Mouse (Mus musculus) lung, postnatal 4 days (tissue): ENCODE data around the gene 4930572O03Rik.
"Not testable (repeated sequence)": the region's sequence is repeated elsewhere in the genome, so short reads cannot be mapped to it uniquely, and the experiment has no call there.

Experiments
- DNase-seq, 2 experiments: peaks; one replicate each; pipeline ENCODE4 v3.0.0; 2021

Gene 4930572O03Rik

GRCm38 (mm10) chr5:15656959-15657358, at the start of gene 4930572O03Rik:
TSS of gene 4930572O03Rik (minus strand) at chr5:15657059.
- DNase-seq: not testable (repeated sequence)

- DNase-seq: not testable (repeated sequence)
These were observed 46.0 kb upstream of the 4930572O03Rik start for GRCm38 (mm10) chr5:15702891-15703290.

- DNase-seq: not testable (repeated sequence)
These were observed 40.9 kb upstream of the 4930572O03Rik start for GRCm38 (mm10) chr5:15697719-15698118.

- DNase-seq: not testable (repeated sequence)
These were observed 35.0 kb upstream of the 4930572O03Rik start for GRCm38 (mm10) chr5:15691849-15692248.

GRCm38 (mm10) chr5:15690822-15691221, 34.0 kb upstream of the 4930572O03Rik start:
- not testable (repeated sequence) for DNase-seq

GRCm38 (mm10) chr5:15689659-15690213, 32.9 kb upstream of the 4930572O03Rik start:
- DNase-seq: not testable (repeated sequence)

- not testable (repeated sequence) for DNase-seq
These were observed 32.2 kb upstream of the 4930572O03Rik start for GRCm38 (mm10) chr5:15688874-15689658.

- DNase-seq: peak in 1 of 2 experiments; percentile 9
These were observed 24.6 kb upstream of the 4930572O03Rik start for GRCm38 (mm10) chr5:15681301-15682035.

- DNase-seq: not testable (repeated sequence)
These were observed 23.4 kb upstream of the 4930572O03Rik start for GRCm38 (mm10) chr5:15679980-15680949.

GRCm38 (mm10) chr5:15678907-15679306, 22.0 kb upstream of the 4930572O03Rik start:
- DNase-seq: peak in 1 of 2 experiments; percentile 5

GRCm38 (mm10) chr5:15677750-15678149, 20.9 kb upstream of the 4930572O03Rik start:
- DNase-seq: not testable (repeated sequence)

- DNase-seq: not testable (repeated sequence)
These were observed 17.8 kb upstream of the 4930572O03Rik start for GRCm38 (mm10) chr5:15674429-15675244.

GRCm38 (mm10) chr5:15673989-15674388, 17.1 kb upstream of the 4930572O03Rik start:
- not testable (repeated sequence) for DNase-seq

- not testable (repeated sequence) for DNase-seq
These were observed 13.9 kb upstream of the 4930572O03Rik start for GRCm38 (mm10) chr5:15670789-15671188.

- not testable (repeated sequence) for DNase-seq
These were observed 7.0 kb upstream of the 4930572O03Rik start for GRCm38 (mm10) chr5:15663847-15664246.

GRCm38 (mm10) chr5:15652334-15652733, 4.5 kb downstream of the 4930572O03Rik start:
- DNase-seq: not testable (repeated sequence)

- not testable (repeated sequence) for DNase-seq
These were observed 11.2 kb downstream of the 4930572O03Rik start for GRCm38 (mm10) chr5:15645707-15646106.

- not testable (repeated sequence) for DNase-seq
These were observed 19.2 kb downstream of the 4930572O03Rik start for GRCm38 (mm10) chr5:15637637-15638036.

- not testable (repeated sequence) for DNase-seq
These were observed 26.8 kb downstream of the 4930572O03Rik start for GRCm38 (mm10) chr5:15630068-15630467.

- not testable (repeated sequence) for DNase-seq
These were observed 28.7 kb downstream of the 4930572O03Rik start for GRCm38 (mm10) chr5:15628136-15628535.

GRCm38 (mm10) chr5:15618764-15619163, 38.1 kb downstream of the 4930572O03Rik start, which contains the start of gene Speer4d:
TSS of gene Speer4d (plus strand) at chr5:15619064.
- DNase-seq: not testable (repeated sequence)
